Mouse (Mus musculus) ES-E14 (cell line): ENCODE data around the gene Foxo4.

Experiments used
- CHD2 ChIP-seq: IDR thresholded peaks from 2 replicates; pipeline ENCODE4 v1.6.1; 2014; ENCODE audit warnings: mild to moderate bottlenecking, low read depth, low read length, inconsistent platforms
- HCFC1 ChIP-seq: IDR thresholded peaks from 2 replicates; pipeline ENCODE4 v1.6.1; 2012; ENCODE audit warnings: low read length, inconsistent platforms, borderline replicate concordance; ENCODE audit not compliant: insufficient read depth
- MAFK ChIP-seq: IDR thresholded peaks from 2 replicates; pipeline ENCODE4 v1.6.1; 2014; ENCODE audit warnings: mild to moderate bottlenecking, low read depth, low read length, inconsistent platforms; ENCODE audit not compliant: insufficient read depth
- ZC3H11A ChIP-seq: IDR thresholded peaks from 2 replicates; pipeline ENCODE4 v1.6.1; 2012; ENCODE audit warnings: low read depth, mild to moderate bottlenecking, inconsistent platforms, low read length, borderline replicate concordance
- ZNF384 ChIP-seq: IDR thresholded peaks from 2 replicates; pipeline ENCODE4 v1.6.1; 2012; ENCODE audit warnings: low read depth, low read length, inconsistent platforms

DNA sequence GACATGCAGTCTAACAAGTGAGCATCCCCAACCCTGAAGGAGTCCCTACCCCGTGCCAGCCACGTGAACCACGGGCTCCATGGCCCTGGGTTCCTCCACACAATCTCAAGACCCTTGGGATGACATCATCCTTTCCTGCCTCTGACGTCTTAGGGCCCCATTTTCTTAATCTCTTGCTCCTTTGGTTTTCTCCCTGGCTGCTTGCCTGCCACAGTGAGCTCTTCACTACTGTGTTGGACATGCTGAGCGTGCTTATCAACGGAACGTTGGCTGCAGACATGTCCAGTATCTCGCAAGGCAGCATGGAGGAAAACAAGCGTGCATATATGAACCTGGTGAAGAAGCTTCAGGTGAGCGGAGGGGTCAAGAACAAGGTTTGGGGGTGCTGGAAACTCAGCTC lies 35.8 kb downstream of the Foxo4 start:
- TF ChIP-seq HCFC1: no peak
- TF ChIP-seq ZC3H11A: no peak
- no peak for TF ChIP-seq CHD2
- no peak for TF ChIP-seq ZNF384
- no peak for TF ChIP-seq MAFK
